Mouse (Mus musculus) megakaryocyte, adult 5-6 weeks (primary cell): ENCODE data around the gene Zfp511. TPM values are rescaled to one million over a fixed set of nuclear protein-coding genes. Genes with fewer than 3 reads are reported as not detected.
A peak's percentile ranks its signal among the peaks of the same experiment; 100 is the strongest.

Source experiments
- ATAC-seq: 2 replicates; pipeline ENCODE4 v1.8.0; 2016; ENCODE audit warnings: mild to moderate bottlenecking, inconsistent platforms; ENCODE audit not compliant: poor library complexity, severe bottlenecking
- total RNA-seq, 2 experiments: library from RNA; stranded (forward) in 1 of 2; stranded (reverse) in 1 of 2; fragments of 153-499, 151-499 nt in 1 of 2; fragments of 221-1000, 200-1000 nt in 1 of 2; gene quantifications; 2 replicates each; pipeline versions ENCODE4 v1.2.3 to v1.2.4; 2015 to 2017

The Zfp511 gene
- total RNA-seq (2015): 32.2 and 34.0 TPM in 2 replicates
- total RNA-seq (2017): 19.9 and 22.8 TPM in 2 replicates

DNA sequence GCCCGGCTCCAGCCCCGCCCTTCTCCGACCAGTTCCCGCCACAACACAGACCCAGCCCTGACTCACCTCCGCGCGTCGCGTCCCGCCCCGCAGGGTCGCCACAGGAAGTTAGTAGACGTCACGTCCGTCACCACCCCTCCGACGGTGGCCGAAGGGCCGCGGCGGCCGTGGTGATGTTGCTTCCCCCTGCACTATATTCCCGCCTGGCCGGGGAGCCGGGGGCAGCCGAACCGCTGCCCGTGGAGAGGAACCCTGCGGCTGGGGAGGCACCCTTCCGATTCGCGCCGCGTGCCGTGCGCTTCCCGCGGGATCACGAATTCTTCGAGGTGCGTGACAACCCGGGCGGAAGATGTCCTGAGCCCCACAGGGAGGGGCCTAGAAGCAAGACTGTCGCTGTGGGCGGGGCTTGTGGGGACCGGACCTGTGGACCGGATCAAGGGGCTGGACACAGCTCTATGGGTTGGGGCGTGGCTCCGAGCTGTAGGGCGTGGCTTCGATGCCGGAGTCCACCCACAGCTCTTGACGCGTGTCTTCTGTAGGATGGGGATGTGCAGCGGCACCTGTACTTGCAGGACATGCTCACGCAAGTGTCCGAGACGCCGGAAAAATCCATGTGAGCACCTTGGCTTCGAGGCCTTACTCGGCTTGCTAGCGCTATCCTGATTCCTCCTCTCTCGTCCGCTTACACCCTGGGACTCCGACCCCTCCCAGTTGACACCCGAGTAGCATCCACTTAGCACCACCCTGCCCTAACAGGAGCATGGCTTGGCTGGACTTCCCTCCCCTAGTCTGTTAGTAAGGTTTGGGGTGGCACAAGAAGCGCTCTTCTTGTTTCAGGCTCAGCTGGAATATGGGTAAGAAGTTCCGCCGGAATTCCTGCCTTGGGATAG lies at the start of gene Zfp511, which contains the start of gene Tubgcp2:
Zfp511 (plus strand) TSS at position 111 of the 890 bp plus-strand sequence.
Tubgcp2 (minus strand) TSS at position 389 of the 890 bp plus-strand sequence.
- ATAC-seq: peak; percentile 93

DNA sequence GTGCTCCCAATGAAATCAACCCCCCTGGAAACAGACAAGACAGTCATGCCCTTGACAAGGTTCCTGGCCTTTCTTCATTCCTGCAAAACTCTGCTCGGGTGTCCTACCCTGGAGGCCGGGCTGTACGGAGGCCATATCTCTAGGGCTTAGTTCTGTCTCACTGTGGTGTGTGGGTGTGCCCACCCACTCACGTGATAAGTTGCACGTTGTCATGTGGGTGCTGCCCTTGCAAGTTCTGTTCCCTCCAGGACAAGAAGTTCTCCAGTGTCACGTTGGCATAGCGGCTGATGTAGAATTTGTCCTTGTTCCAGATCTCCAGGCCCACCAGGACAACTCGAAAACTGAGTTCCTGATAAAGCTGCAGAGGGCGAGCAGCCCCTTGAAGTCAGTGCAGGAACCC lies 47.9 kb upstream of the Zfp511 start:
- ATAC-seq: no peak

DNA sequence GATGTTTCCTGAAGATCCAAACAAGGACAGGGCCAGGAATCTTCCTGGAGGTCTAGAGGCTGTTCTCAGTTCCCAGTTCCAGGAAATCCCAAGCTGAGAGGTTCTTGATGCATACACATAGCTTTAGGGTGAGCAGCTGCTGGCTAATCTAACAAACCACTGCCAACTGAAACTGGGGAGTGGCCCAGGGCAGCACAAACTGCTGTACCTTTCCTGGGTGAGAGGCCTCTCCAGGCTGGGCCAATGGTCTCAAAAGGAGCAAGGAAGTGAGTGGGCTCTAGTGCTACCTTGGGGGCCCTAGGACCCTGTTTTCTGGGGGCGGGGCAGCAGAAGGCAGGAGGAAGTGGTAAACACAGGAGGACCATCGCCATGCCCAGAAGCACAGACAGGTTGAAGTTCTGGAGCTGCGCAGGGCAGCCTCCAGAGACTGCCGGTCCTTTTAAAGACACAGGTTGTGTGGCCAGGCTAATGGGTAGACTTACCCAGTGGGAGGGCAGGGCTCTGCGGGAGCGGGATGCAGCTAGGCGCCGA lies 45.3 kb upstream of the Zfp511 start:
- ATAC-seq: peak; percentile 14

DNA sequence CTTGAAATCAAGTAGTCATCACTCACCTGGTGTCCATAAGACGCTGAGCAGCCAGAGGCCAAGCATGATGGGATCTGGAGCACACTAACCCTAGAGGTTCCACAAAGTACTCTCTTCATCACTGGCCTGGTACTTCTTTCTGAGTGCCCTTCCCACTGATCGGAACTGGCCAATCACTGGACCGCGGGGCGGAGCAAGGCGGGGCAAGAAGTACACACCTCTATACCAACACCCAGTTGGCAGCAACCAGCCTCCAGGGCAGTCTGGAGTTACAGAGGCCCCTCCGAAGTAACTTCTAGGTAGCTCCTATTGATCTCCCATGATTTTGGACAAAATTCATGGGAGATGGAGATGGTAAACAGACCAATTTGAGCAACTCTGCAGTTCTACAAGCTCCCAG lies 43.8 kb upstream of the Zfp511 start, which contains the start of gene Adam8:
Adam8 (minus strand) TSS at position 157 of the 400 bp plus-strand sequence.
- ATAC-seq: peak; percentile 83

DNA sequence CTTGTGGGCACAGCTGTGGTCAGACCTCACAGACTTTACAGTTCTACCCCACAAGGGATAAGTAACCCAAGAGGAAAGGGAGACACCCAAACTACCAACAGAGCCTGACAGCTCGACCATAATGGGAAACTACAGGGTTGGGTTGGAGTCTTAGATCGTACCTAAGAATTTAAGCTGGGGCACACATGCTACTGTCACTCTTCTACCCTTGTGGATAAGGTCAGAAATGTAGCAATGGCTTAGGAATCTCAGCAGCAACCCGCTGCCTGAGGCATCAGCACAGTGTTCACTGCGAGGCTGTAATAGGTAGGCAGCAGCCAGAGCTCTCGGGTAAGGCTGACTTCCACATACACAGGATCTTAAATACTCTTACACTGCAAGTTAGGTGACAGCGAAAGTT lies 42.7 kb upstream of the Zfp511 start:
- no peak for ATAC-seq

DNA sequence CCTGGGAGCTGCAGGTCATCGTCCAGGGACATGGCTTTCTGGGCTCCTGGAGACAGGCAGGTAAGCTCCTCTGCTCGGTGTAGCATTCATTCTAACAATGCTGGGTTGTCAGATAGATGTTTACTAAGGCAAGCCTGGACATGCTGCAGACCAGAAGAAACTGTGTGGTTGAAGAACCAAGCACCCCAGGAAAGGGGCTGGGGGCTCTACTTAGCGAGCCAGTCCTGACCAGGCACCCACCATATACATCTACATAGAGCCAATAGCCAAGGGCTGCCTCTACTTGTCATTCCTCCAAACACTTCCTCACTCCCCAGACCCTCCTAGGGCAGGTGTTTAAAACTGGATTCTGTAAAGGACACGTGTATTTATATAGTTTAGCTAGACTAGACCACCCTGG lies 42.0 kb upstream of the Zfp511 start:
- ATAC-seq: no peak

DNA sequence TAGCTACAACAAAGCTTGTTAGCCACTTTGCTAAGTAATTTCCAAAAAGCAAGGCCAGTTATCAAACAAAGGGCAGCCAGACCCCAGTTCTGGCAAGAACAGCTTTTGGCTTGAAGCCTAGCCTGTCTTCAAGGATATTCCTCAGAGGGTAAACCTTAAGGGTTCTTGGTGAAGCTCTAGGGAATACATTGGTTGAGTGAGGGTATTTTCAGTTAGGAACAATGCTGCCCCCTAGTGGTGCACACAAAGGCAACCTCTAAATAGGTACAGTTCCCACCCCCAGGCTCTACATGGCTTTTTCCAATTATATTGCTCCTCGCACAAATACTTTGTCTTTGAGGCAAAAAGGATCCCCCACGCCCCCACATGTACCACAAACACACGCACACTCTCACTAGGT lies 41.5 kb upstream of the Zfp511 start:
- peak; percentile 40 for ATAC-seq

DNA sequence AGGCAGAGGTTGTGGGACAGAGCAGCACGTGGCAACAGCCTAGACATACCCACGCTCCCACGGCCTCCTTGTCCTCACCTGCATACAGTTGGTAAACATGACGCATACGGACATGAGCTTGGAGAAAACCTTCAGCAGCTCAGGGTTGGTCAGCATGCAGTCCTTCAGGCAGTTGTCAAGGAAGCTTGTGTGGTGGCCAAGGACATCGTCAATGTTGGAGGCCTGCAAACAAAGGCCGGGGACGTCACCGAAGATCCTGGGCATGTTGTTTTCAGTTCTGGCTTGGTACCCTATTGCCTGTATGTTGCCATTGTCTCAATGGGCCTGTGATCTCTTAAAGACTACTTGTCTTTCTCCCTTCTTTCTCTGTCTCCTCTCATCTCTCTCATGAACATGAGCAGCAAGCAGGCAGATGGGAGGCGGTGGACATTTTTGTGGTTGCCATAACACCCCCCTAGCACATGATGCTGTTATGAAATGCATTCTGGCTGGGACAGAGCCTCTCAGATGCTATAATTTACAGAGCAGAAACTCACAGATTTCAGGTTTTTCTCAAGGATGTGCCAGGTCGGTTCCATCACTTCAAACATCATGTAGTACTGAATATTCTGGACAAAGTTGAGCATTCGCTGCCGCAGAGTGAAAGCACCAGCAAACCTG lies 37.4 kb upstream of the Zfp511 start:
- ATAC-seq: no peak

DNA sequence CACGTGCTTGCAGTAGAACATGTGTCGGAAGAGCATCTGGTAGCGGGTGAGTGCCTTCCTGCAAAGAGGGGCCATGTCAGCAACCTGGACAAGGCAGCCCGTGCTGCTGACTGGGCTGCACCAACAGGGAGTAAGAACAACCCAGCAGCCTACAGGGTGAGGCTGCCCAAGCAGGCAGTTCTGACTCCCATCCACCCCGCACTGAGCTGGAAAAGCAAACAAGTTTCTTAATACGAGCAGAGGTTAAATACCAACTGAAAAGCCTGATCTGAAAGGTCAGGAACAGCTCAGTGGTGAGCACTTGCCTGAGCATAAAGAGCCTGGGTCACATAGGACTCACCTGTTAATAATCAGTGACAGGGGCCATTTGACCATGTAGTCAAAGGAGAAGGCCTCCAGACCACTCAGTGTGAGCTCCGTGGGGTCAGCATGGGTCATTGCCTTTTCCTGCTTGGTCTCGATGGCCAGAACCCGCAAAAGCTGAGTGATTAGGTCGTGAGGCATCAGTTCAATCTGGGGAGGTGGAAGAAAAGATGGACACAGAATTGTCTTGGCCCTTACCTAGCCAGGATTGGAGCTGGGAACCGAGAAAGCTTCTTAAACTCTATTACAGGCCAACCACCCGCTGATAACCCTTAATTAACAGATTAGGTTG lies 35.0 kb upstream of the Zfp511 start:
- ATAC-seq: no peak

DNA sequence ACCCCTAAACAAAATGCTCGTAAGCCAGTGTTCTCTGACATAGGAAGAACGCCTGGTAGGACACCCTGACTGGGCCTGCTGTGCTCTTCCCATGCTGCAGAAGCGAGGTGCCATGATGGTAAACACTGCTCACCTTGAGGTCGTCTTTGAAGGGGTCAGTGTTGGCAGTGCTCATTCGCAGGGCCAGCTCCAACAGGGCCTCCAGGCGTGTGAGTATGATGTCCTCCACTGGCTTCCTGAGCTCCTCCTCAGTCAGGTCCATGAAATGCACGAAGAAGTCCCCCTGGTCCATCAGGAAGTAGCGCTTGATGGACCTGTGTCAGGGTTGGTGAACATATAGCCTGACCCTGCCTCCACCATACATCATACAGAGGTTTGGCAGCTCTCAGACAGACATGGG lies 31.5 kb upstream of the Zfp511 start:
- ATAC-seq: no peak

DNA sequence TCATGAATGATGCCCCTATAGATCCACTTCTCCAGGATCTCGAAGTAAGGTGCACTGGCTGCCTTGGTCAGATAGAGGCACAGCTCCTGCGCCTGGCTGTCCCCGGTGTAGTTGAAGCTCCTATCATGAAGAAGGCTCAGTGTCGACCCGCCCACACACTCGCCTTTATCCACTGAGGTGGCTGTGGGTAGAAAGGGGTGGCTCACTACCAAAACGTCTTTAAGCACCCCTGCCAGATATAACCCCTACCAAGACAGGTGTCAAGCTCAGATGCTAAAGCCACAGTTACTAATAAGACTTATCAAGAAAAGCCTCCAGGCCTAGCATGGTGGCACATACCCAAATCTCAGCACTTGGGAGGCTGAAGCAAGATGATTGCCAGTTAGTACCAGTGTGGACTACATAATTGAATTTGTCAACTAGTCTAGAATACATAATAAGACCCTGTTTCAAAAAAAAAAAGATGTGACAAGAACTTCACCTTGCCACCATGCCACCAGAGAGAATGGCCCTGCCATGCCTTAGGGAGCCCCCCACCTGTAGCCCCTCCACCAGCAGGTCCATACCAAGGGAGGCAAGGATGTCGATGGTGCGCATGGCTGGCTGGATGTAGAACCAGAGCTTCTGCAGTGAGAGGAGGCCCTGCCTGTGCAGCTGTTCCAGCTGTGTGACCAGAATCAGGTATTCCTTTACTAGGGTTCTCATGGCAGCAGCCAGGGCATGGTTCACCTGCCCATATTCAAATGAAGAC lies 29.2 kb upstream of the Zfp511 start:
- ATAC-seq: no peak

DNA sequence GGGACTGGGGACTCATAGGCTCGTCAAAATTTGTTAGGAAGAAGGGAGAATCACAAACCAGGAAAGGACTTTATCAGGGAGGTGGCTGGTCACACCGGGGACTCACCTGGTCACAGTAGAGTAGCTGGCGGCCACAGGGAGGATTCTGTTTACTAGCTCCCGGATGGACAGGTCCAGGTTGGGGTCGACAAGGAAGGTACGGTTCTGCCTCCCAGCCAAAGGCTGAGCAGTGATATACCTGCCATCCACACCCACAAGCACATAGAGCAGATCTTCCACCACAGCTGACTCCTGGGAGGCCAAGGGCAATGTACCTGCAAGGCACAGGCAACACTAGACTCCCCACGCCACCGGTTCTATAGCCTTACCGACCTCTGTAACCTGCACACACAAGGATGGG lies 28.4 kb upstream of the Zfp511 start:
- no peak for ATAC-seq

DNA sequence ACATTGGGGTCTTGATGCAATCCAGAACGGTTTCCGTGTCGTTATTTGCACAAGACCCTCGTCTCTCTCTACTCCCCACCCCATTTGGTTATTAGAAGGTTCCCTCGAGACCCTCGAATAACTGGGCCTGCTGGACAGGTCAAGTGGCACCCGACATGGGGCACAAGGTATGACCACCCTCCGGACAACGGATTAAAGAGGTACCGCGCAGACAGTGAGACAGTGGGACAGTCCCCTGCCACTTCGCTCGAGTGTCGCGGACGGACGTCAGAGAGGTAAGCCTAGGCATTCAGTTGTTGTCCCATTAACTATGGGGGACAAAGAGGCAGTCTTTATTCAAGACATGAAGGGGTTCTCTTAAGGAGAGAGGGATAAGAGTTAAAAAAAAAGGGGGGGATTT lies 24.9 kb upstream of the Zfp511 start:
- ATAC-seq: no peak

DNA sequence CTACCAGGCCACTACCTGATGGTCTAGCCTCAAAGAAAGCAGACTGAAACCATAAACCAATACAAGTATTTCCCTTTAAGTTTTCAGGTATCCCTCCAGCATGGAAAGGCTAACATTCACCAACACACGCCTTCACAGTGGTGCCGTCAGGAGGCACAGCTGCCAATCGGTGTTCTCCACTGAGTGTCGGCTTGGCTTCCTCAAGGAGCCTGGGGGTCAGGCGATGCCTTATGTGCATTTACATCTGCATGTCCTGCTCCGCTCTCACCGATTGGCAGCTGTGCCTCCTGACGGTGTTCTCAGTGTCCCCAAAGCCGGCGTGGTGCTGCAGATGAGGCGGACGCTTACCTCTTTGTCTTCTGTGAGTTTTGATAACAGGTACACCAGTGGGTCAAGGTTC lies 4.4 kb upstream of the Zfp511 start:
- no peak for ATAC-seq

DNA sequence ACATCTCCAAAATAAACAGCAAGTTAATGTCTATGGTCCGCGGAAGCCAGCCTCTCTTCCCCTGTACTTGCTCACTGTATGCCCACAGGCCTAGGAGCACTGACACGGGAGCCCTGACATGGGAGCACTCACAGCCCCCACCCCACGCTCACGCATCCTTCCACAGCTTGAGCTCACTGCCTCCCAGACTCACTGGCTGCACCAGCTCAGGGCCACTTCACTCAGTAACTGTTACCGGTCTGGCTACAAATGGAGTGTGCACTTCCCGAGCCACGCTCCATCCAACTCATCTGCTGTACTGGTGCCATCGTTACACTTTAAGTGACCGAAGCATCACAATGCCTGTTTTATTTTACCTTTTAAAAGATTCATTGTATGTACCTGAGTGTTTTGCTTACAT lies 3.8 kb upstream of the Zfp511 start:
- ATAC-seq: no peak

DNA sequence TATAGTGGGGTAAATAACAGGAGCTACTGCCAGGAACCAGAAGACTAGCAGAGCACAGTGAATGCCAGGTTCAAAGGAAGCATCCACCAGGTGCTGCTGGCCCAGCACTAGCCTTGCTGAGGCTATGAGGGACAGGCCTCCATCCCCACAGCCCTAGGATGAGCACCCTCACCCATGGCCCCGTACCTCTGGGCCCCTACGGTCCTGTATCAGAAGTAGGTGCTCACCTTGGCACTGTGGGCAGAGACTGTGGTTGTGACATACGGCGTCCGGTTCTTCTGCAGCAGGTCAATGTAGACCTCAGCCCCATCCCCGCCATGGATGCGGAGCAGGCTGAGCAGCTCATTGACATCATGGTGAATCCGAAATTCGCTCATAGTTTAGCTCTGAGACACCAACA lies 2.8 kb upstream of the Zfp511 start:
- no peak for ATAC-seq

DNA sequence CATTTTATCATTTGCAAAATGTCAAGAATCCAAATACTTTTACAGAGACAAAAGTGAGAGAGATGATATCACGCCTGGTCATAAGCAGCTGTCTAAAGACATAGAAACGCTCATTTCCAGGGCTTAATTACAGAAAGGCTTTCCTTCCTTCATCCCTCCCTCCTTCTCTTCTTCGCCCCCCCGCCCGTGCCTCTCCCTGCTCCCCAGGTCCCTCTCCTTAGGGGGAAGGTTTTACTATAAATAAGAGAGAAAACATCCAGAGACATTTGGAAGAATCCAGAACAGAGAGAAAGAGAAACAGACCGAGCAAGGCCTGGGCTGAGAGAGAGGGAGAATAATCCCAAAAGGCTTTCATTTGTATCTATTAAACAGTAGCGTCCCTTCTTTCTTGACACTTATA lies 735 bp upstream of the Zfp511 start:
- ATAC-seq: no peak

DNA sequence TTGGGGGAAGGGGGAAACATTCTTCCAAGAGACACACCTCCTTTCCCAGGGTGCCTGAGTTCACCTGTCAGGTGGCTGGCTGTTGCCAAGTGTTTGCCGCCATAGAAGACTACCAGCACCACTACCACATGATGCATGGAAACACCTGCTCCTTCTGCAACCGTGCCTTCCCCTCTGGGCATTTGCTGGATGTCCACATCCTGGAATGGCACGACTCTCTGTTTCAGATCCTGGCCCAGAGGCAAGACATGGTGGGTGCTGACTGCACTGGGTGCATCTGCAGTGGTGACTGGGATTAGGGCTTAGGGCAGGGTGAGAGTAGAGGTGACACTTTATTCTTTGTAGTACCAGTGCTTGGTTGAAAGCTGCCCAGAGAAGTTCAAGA lies 972 bp downstream of the Zfp511 start:
- ATAC-seq: no peak

DNA sequence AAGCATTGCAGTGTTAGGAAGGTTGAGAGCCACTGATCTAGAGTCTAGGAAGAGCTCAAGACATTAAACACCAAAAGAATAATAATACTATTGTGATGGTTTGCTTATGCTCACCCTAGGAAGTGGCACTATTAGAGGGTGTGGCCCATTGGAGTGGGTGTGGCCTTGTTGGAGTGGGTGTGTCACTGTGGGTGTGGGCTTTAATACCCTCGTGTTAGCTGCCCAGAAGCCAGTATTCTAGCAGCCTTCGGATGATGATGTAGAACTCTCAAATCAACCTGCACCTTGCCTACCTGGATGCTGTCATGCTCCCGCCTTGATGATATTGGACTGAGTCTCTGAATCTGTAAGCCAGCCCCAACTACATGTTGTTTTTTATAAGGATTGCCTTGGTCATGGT lies 6.5 kb downstream of the Zfp511 start:
- no peak for ATAC-seq

DNA sequence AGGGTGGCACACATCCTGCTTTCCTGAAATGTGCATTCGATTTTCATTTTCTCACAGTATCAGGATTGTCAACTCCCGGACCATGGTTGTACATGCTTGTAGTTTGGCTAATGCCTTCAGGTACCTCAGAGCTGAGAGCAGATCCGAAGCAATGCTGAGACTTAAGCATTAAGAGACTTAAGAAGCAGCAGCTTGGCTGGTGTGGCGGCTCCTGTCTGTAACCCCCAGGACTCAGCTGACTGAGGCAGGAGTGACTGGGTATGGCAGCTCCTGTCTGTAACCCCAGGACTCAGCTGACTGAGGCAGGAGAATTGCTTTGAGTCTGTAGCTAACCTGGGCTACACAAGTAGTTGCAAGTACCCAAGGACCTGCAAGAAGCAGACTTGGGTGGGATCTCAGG lies 9.4 kb downstream of the Zfp511 start:
- ATAC-seq: no peak
